Mouse (Mus musculus) stomach, embryonic 15.5 days (tissue): Measurements from ENCODE around the gene Tmem147. TPM values are rescaled to one million over a fixed set of nuclear protein-coding genes. Genes with fewer than 3 reads are reported as not detected.
"Not testable (repeated sequence)": the region's sequence is repeated elsewhere in the genome, so short reads cannot be mapped to it uniquely, and the experiment has no call there.

Source experiments
- ATAC-seq: fragments of 200-750 bp; cut with Nextera tagmentation; 2 replicates; pipeline ENCODE4 v1.8.0; 2017; ENCODE audit warnings: low read depth, moderate number of reproducible peaks, moderate TSS enrichment; ENCODE audit not compliant: insufficient read depth, low FRiP score
- H3K27ac ChIP-seq: fragments of 300-500 bp; sonication (generic); 2 replicates; pipeline ENCODE4 v1.5.1; 2015; ENCODE audit warnings: mild to moderate bottlenecking, inconsistent platforms
- H3K27me3 ChIP-seq: fragments of 300-500 bp; sonication (generic); replicated peaks from 2 replicates; pipeline ENCODE4 v1.6.1; 2015; ENCODE audit warnings: inconsistent platforms
- H3K36me3 ChIP-seq: fragments of 300-500 bp; sonication (generic); 2 replicates; pipeline ENCODE4 v1.6.1; 2015; ENCODE audit warnings: inconsistent platforms
- H3K4me1 ChIP-seq: fragments of 300-500 bp; sonication (generic); 2 replicates; pipeline ENCODE4 v1.6.1; 2015; ENCODE audit warnings: inconsistent platforms
- H3K4me2 ChIP-seq: fragments of 300-500 bp; sonication (generic); 2 replicates; pipeline ENCODE4 v1.6.1; 2015; ENCODE audit warnings: mild to moderate bottlenecking, inconsistent platforms
- H3K4me3 ChIP-seq: fragments of 300-500 bp; sonication (generic); replicated peaks from 2 replicates; pipeline ENCODE4 v1.5.1; 2015; ENCODE audit warnings: inconsistent platforms
- H3K9ac ChIP-seq: fragments of 300-500 bp; sonication (generic); 2 replicates; pipeline ENCODE4 v1.6.1; 2015; ENCODE audit warnings: inconsistent platforms
- H3K9me3 ChIP-seq: fragments of 300-500 bp; sonication (generic); 2 replicates; pipeline ENCODE4 v1.6.1; 2016; ENCODE audit warnings: inconsistent platforms
- WGBS: fragments of 180-500 bp; shearing (Covaris S2); methylation state at CpG from one replicate; pipeline ENCODE4 v1.1.7; 2015; 5-methylcytosine and 5-hydroxymethylcytosine counted together
- polyA plus RNA-seq: library from polyadenylated mRNA; unstranded; fragments of >200 nt; fragmentation: Nextera tagmentation; extraction: Ambion mirVana; gene quantifications from 2 replicates; pipeline ENCODE4 v1.2.1, GENCODE M21; 2015

Gene Tmem147
- polyA plus RNA-seq, 1 experiment from 2014 or later = 239 TPM

GRCm38 (mm10) chr7:30751086-30751669 is 21.8 kb upstream of the Tmem147 start, which contains the start of gene Sbsn:
Gene Sbsn (plus strand): TSS chr7:30751471.
- Histone ChIP-seq H3K4me3 (no peak within 1 kb of the TSS), H3K9ac (no peak within 1 kb of the TSS), H3K27me3 (no peaks in the 10 kb centered on the region), H3K9me3 (no peaks in the 10 kb centered on the region; the same call in 1 of the 2 replicates), H3K4me1 (0 out of 2 replicates have a peak, but pooled peaks cover 3% of the 10 kb centered on the region), H3K4me2 (no peak within 1 kb of the TSS), H3K27ac (peak within 1 kb of the TSS; percentile 63; the same call in 1 of the 2 replicates), H3K36me3 (peaks cover 6% of the 10 kb centered on the region)
- 60% methylated on average over 4 of the region's 5 CpGs for WGBS
- no peak for ATAC-seq

GRCm38 (mm10) chr7:30749824-30750606 is 20.7 kb upstream of the Tmem147 start:
- Histone ChIP-seq H3K4me2 (no peak overlapping the region), H3K9me3 (no peaks in the 10 kb centered on the region; the same call in 1 of the 2 replicates), H3K36me3 (peaks cover 4% of the 10 kb centered on the region; the same call in 1 of the 2 replicates), H3K4me1 (0 out of 2 replicates have a peak, but pooled peaks cover 3% of the 10 kb centered on the region), H3K9ac (no peak overlapping the region), H3K27me3 (no peaks in the 10 kb centered on the region), H3K27ac (peak overlapping the region; percentile 63; the same call in 1 of the 2 replicates), H3K4me3 (no peak overlapping the region)
- peak; percentile 62 for ATAC-seq
- WGBS = 63% methylated on average over 13 of the region's 13 CpGs

GRCm38 (mm10) chr7:30747525-30748204 is 18.3 kb upstream of the Tmem147 start:
- WGBS = 73% methylated on average over 7 of the region's 7 CpGs
- no peak overlapping the region for H3K4me2 ChIP-seq
- H3K4me1 ChIP-seq = 0 out of 2 replicates have a peak, but pooled peaks cover 9% of the 10 kb centered on the region
- no peak overlapping the region for H3K4me3 ChIP-seq
- H3K9me3 ChIP-seq = no peaks in the 10 kb centered on the region
- no peaks in the 10 kb centered on the region for H3K27me3 ChIP-seq
- H3K9ac ChIP-seq = no peak overlapping the region
- no peak overlapping the region for H3K27ac ChIP-seq
- ATAC-seq = no peak
- no peaks in the 10 kb centered on the region for H3K36me3 ChIP-seq

GRCm38 (mm10) chr7:30744022-30744598 is 14.8 kb upstream of the Tmem147 start:
- H3K27me3 ChIP-seq = no peaks in the 10 kb centered on the region
- H3K36me3 ChIP-seq = no peaks in the 10 kb centered on the region
- no peak overlapping the region for H3K9ac ChIP-seq
- 35% methylated on average over 4 of the region's 4 CpGs for WGBS
- H3K4me1 ChIP-seq = 0 out of 2 replicates have a peak, but pooled peaks cover 6% of the 10 kb centered on the region
- peak; percentile 61; the same call in 1 of the 2 replicates for ATAC-seq
- H3K4me3 ChIP-seq = no peak overlapping the region
- H3K4me2 ChIP-seq = no peak overlapping the region
- no peaks in the 10 kb centered on the region for H3K9me3 ChIP-seq
- peak overlapping the region; percentile 63; the same call in 1 of the 2 replicates for H3K27ac ChIP-seq

- peak within 1 kb of the TSS; percentile 63; the same call in 1 of the 2 replicates for H3K27ac ChIP-seq
- 64% methylated on average over 2 of the region's 4 CpGs for WGBS
- not testable (repeated sequence) for H3K4me2 ChIP-seq, ATAC-seq, H3K36me3 ChIP-seq, H3K4me3 ChIP-seq, H3K4me1 ChIP-seq, H3K9ac ChIP-seq, H3K9me3 ChIP-seq, H3K27me3 ChIP-seq
Observed at GRCm38 (mm10) chr7:30743617-30744016, 14.3 kb upstream of the Tmem147 start, which contains the start of gene Gapdhs. Gene Gapdhs (minus strand): TSS chr7:30743681.

GRCm38 (mm10) chr7:30742570-30742969 is 13.2 kb upstream of the Tmem147 start:
- ATAC-seq, H3K4me3 ChIP-seq, H3K9ac ChIP-seq, H3K27ac ChIP-seq, H3K27me3 ChIP-seq, H3K36me3 ChIP-seq, H3K9me3 ChIP-seq, H3K4me2 ChIP-seq, H3K4me1 ChIP-seq: not testable (repeated sequence)
- WGBS = 81% methylated on average over 2 of the region's 2 CpGs

GRCm38 (mm10) chr7:30736211-30736610 is 6.9 kb upstream of the Tmem147 start:
- ATAC-seq = no peak
- WGBS = 84% methylated on average over 3 of the region's 3 CpGs
- H3K27me3 ChIP-seq = no peaks in the 10 kb centered on the region
- no peak overlapping the region for H3K4me2 ChIP-seq
- no peak overlapping the region for H3K4me3 ChIP-seq
- no peak overlapping the region for H3K27ac ChIP-seq
- H3K9me3 ChIP-seq = no peaks in the 10 kb centered on the region
- H3K4me1 ChIP-seq = no peaks in the 10 kb centered on the region
- no peak overlapping the region for H3K9ac ChIP-seq
- peaks cover 34% of the 10 kb centered on the region for H3K36me3 ChIP-seq

- ATAC-seq, H3K9me3 ChIP-seq, H3K27me3 ChIP-seq: not testable (repeated sequence)
- peak overlapping the region; percentile 61 for H3K9ac ChIP-seq
- peak overlapping the region; percentile 84 for H3K4me2 ChIP-seq
- 28% methylated on average over 10 of the region's 22 CpGs for WGBS
- peaks cover 12% of the 10 kb centered on the region for H3K4me1 ChIP-seq
- H3K36me3 ChIP-seq = peaks cover 21% of the 10 kb centered on the region
- peak overlapping the region; percentile 90 for H3K27ac ChIP-seq
- H3K4me3 ChIP-seq = peak overlapping the region; percentile 68
Observed at GRCm38 (mm10) chr7:30730064-30730722, 853 bp upstream of the Tmem147 start.

GRCm38 (mm10) chr7:30728739-30729395 is 473 bp downstream of the Tmem147 start:
- peaks cover 12% of the 10 kb centered on the region for H3K4me1 ChIP-seq
- peak overlapping the region; percentile 68 for H3K4me3 ChIP-seq
- peak overlapping the region; percentile 61 for H3K9ac ChIP-seq
- peak overlapping the region; percentile 84 for H3K4me2 ChIP-seq
- no peaks in the 10 kb centered on the region for H3K9me3 ChIP-seq
- 6% methylated on average over 26 of the region's 26 CpGs for WGBS
- no peak for ATAC-seq
- H3K27me3 ChIP-seq = no peaks in the 10 kb centered on the region
- H3K27ac ChIP-seq = peak overlapping the region; percentile 90
- H3K36me3 ChIP-seq = peaks cover 17% of the 10 kb centered on the region; the same call in 1 of the 2 replicates

- H3K9me3 ChIP-seq = no peaks in the 10 kb centered on the region
- H3K36me3 ChIP-seq = peaks cover 16% of the 10 kb centered on the region; the same call in 1 of the 2 replicates
- WGBS = 73% methylated on average over 6 of the region's 6 CpGs
- H3K4me3 ChIP-seq = peak overlapping the region; percentile 68
- no peak for ATAC-seq
- no peaks in the 10 kb centered on the region for H3K27me3 ChIP-seq
- no peak overlapping the region for H3K27ac ChIP-seq
- H3K9ac ChIP-seq = peak overlapping the region; percentile 16; the same call in 1 of the 2 replicates
- peaks cover 12% of the 10 kb centered on the region for H3K4me1 ChIP-seq
- H3K4me2 ChIP-seq = peak overlapping the region; percentile 84
Observed at GRCm38 (mm10) chr7:30728214-30728613, 1.1 kb downstream of the Tmem147 start.
